Mouse (Mus musculus) thymus, adult 2 months (tissue): ENCODE results near the gene Paics.

Experiments used
- CTCF ChIP-seq: fragments of 200-500 bp; IDR thresholded peaks from 2 replicates; pipeline ENCODE4 v1.5.1; 2012; ENCODE audit warnings: mild to moderate bottlenecking, control low read depth, low read length, moderate library complexity, borderline replicate concordance; ENCODE audit not compliant: control insufficient read depth, poor library complexity, insufficient read depth; ENCODE audit errors: extremely low read depth
- POLR2A ChIP-seq: fragments of 200-500 bp; IDR thresholded peaks from 2 replicates; pipeline ENCODE4 v1.6.1; 2012; ENCODE audit warnings: mild to moderate bottlenecking, low read length, control low read depth, moderate library complexity; ENCODE audit not compliant: control insufficient read depth, poor library complexity, insufficient read depth; ENCODE audit errors: extremely low read depth

- TF ChIP-seq CTCF (no peak), POLR2A (no peak)
Measured at GRCm38 (mm10) chr5:76947758-76948157, 3.3 kb upstream of the Paics start.
